Mouse (Mus musculus) Patski (cell line): ENCODE measurements around the gene Rpl7l1. TPM values are rescaled to one million over a fixed set of nuclear protein-coding genes. Genes with fewer than 3 reads are reported as not detected.
"Not testable (repeated sequence)": the region's sequence is repeated elsewhere in the genome, so short reads cannot be mapped to it uniquely, and the experiment has no call there.

Experiments
- ATAC-seq: fragments of 100-300 bp; one replicate; pipeline ENCODE4 v1.8.0; 2021
- CTCF ChIA-PET: fragments of 350-600 bp; sonication (Branson Sonifier 250); formaldehyde crosslinking; loops from one replicate; lab custom pipeline; 2022; ENCODE audit warnings: inconsistent platforms; lab: Charles Lee
- POLR2A ChIA-PET: fragments of 350-600 bp; sonication (Branson Sonifier 250); formaldehyde crosslinking; loops from one replicate; lab custom pipeline; 2022; ENCODE audit warnings: antibody characterized with exemption, inconsistent platforms; lab: Charles Lee
- DNase-seq: peaks from one replicate; pipeline ENCODE4 v3.0.0-alpha.2; 2011; ENCODE audit warnings: low read depth, low spot score
- H3K27me3 ChIP-seq: fragments of 371-371 bp; one replicate; pipeline ENCODE4 v1.5.1; 2021
- CTCF ChIP-seq: fragments of 100-300 bp; IDR thresholded peaks from one replicate; pipeline ENCODE4 v1.5.1; 2021
- in situ Hi-C: fragments of 300-500 bp; cut with MboI; formaldehyde crosslinking; loops from 3 replicates; pipeline ENCODE4 v1.11.1; 2018; ENCODE audit warnings: low pct_unique_long_range_greater_than_20kb, mixed read lengths
- polyA plus RNA-seq: library from polyadenylated mRNA; unstranded; gene quantifications from one replicate; pipeline ENCODE4 v1.2.3, GENCODE M21; 2021

Gene Rpl7l1
- polyA plus RNA-seq, 1 experiment from 2014 or later: 119 TPM

GRCm38 (mm10) chr17:46770546-46770945 is 11.9 kb downstream of the Rpl7l1 start:
- DNase-seq: no peak
- in situ Hi-C loops: no loop called here
- POLR2A ChIA-PET: no interaction called here
- no peak for TF ChIP-seq CTCF
- ATAC-seq: no peak
- H3K27me3 ChIP-seq: no peaks in the 10 kb centered on the region
- CTCF ChIA-PET: no interaction called here

- DNase-seq (no peak), ATAC-seq (no peak)
- no peaks in the 10 kb centered on the region for H3K27me3 ChIP-seq
- ChIA-PET POLR2A (no interaction called here), CTCF (interaction anchor here (1.3 kb wide), 1 partner anchor 8 kb away, joined by 3 read pairs; no protein-coding TSS in a partner anchor)
- no peak for TF ChIP-seq CTCF
- in situ Hi-C loops: no loop called here
These were observed 14.6 kb downstream of the Rpl7l1 start for GRCm38 (mm10) chr17:46767868-46768267.

- CTCF ChIA-PET, H3K27me3 ChIP-seq, in situ Hi-C loops, DNase-seq, ATAC-seq: not testable (repeated sequence)
- POLR2A ChIA-PET: interaction anchor here (0.8 kb wide), 1 partner anchor 13 kb away, joined by 4 read pairs; the partner anchor contains the start of gene Cnpy3
These were observed 17.6 kb downstream of the Rpl7l1 start for GRCm38 (mm10) chr17:46764916-46765315.

- no peak for TF ChIP-seq CTCF
- in situ Hi-C loops: no loop called here
- H3K27me3 ChIP-seq: no peaks in the 10 kb centered on the region
- POLR2A ChIA-PET: no interaction called here
- CTCF ChIA-PET: no interaction called here
- no peak for DNase-seq
- no peak for ATAC-seq
These were observed 18.9 kb downstream of the Rpl7l1 start, which contains the start of gene Ptcra for GRCm38 (mm10) chr17:46763544-46763943. Gene Ptcra (minus strand): TSS chr17:46763712.

- POLR2A ChIA-PET: no interaction called here
- CTCF ChIA-PET: no interaction called here
- ATAC-seq: no peak
- TF ChIP-seq CTCF: no peak
- in situ Hi-C loops: no loop called here
- DNase-seq: no peak
- peaks cover 6% of the 10 kb centered on the region for H3K27me3 ChIP-seq
These were observed 23.7 kb downstream of the Rpl7l1 start for GRCm38 (mm10) chr17:46758753-46759152.

GRCm38 (mm10) chr17:46751794-46752556 is 30.5 kb downstream of the Rpl7l1 start, which contains the start of gene Cnpy3:
Gene Cnpy3 (minus strand): TSS chr17:46752214.
- peak; percentile 89 for ATAC-seq
- ChIA-PET POLR2A (interaction anchor here (0.8 to 2.5 kb wide), 4 partner anchors 10 to 92 kb away, joined by 3 to 5 read pairs (median 4); partner anchors contain the start of gene 2310039H08Rik), CTCF (no interaction called here)
- in situ Hi-C loops: no loop called here
- peaks cover 6% of the 10 kb centered on the region for H3K27me3 ChIP-seq
- no peak for TF ChIP-seq CTCF
- DNase-seq: peak; percentile 84

GRCm38 (mm10) chr17:46751056-46751793 is 31.2 kb downstream of the Rpl7l1 start:
- in situ Hi-C loops: no loop called here
- peaks cover 4% of the 10 kb centered on the region for H3K27me3 ChIP-seq
- TF ChIP-seq CTCF: no peak
- POLR2A ChIA-PET: interaction anchor here (1.0 to 2.5 kb wide), 3 partner anchors 9 to 21 kb away, joined by 3 to 5 read pairs (median 4); partner anchors contain the start of gene 2310039H08Rik
- no peak for DNase-seq
- CTCF ChIA-PET: no interaction called here
- ATAC-seq: no peak

- in situ Hi-C loops: no loop called here
These were observed 31.9 kb downstream of the Rpl7l1 start for GRCm38 (mm10) chr17:46750580-46750979.

GRCm38 (mm10) chr17:46749282-46749681 is 33.2 kb downstream of the Rpl7l1 start:
- TF ChIP-seq CTCF: no peak
- DNase-seq (no peak), ATAC-seq (no peak)
- ChIA-PET CTCF (no interaction called here), POLR2A (no interaction called here)
- in situ Hi-C loops: no loop called here
- H3K27me3 ChIP-seq: no peaks in the 10 kb centered on the region

More at GRCm38 (mm10) chr17:46750580-46750979, 31.9 kb downstream of the Rpl7l1 start:
- no peaks in the 10 kb centered on the region for H3K27me3 ChIP-seq
- no peak for TF ChIP-seq CTCF
- DNase-seq (no peak), ATAC-seq (no peak)
- CTCF ChIA-PET: no interaction called here
- POLR2A ChIA-PET: no interaction called here

- TF ChIP-seq CTCF: no peak
- DNase-seq (no peak), ATAC-seq (no peak)
- in situ Hi-C loops: no loop called here
- H3K27me3 ChIP-seq: no peaks in the 10 kb centered on the region
- POLR2A ChIA-PET: interaction anchor here (0.8 kb wide), 1 partner anchor 46 kb away, joined by 4 read pairs; no protein-coding TSS in a partner anchor
- CTCF ChIA-PET: no interaction called here
These were observed 34.7 kb downstream of the Rpl7l1 start for GRCm38 (mm10) chr17:46747806-46748205.
